Mouse (Mus musculus): ENCODE data around the gene Selenon. TPM values are rescaled to one million over a fixed set of nuclear protein-coding genes. Genes with fewer than 3 reads are reported as not detected.
A peak's percentile ranks its signal among the peaks of the same experiment; 100 is the strongest.

Selenon gene
- polyA plus RNA-seq, 1 experiment, result 3.6 TPM

DNA sequence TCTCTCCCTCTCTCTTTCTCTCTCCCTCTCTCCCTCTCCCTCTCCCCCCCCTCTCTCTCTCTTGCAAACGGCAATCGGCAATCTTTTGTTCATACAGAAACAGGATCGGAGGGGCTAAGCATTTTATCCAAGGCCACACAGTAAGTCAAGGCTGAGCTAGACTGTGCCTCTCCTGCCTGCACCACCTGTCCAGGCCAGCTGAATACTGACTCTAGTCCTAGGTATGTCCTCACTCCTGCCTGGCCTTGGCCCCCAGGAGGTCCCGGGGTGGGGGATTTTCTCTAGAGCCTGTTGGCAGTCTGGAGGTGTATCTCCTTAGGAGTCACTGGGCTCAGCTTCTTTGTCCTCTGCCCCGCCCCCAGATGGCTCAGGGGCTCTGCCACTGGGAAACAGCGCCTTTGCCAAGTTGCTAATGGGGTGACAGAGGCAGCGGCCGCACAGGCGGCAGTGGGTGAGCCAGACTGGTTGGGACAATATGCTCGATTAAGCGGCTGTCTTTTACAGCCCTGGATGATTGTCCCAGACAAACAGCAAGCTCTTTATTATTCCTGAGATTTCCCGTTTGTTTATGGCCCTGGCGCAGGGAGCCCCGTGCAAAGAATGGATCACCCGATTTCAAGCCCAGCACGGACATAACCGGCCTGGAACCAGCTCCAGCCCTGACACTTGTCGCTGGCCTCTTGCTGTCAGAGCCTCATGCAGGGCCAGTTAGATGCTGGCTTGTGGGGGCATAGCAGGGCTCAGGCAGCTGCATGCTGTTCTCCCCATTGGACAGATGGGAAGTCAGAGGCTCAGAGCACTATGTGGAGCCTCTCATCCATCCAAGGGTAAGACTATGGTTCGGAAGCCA lies 15.6 kb upstream of the Selenon start:
- H3K4me3 ChIP-seq (ENCODE audit: insufficient read depth, low read depth, low read length), result no peak overlapping the region
- H3K27ac ChIP-seq (replicated peaks; ENCODE audit: low read depth, low read length), result no peak overlapping the region
- no peaks in the 10 kb centered on the region for H3K4me1 ChIP-seq (ENCODE audit: control insufficient read depth, insufficient read depth, insufficient read length, low read length)

DNA sequence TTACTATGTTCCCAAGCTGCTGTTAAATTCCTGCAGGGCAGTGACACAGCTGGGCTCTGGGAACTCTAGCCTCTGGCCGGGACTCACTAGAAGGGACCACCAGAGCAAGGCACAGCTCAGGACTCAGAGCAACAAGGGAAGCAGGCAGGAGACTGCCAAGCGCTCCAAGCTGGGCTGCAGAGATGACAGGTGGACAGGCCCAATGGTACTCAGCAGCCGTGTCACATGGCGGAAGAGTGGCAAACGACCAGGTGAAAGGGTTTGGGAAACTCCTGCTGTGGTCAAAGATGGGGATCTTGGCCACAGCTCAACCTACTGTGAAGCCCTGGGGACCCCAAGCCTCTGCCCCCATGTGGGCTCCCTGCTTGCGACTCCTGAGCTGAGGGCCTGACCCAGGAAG lies 12.1 kb upstream of the Selenon start:
- H3K4me1 ChIP-seq (ENCODE audit: control insufficient read depth, insufficient read depth, insufficient read length, low read length), result no peaks in the 10 kb centered on the region
- H3K4me3 ChIP-seq (ENCODE audit: insufficient read depth, low read depth, low read length), result no peak overlapping the region
- no peak overlapping the region for H3K27ac ChIP-seq (replicated peaks; ENCODE audit: low read depth, low read length)

DNA sequence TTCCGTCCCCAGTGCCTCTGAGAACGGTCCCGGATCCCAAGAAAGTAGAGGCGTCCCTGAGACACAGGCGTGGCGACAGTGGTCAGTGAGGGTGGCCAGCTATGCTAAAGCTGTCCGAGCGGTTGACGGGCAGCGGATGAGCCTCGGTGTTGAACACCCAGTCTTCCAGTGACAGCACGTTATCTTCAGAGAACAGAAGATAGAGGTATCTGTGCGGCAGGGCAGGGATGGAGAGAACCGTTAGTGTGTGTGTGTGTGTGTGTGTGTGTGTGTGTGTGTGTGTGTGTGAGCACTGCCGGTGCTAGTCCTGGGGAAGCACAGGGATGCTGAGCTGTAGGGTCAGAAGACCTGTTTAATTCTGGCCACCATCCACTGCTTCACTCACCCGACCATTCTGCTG lies 11.7 kb upstream of the Selenon start:
- H3K4me3 ChIP-seq (ENCODE audit: insufficient read depth, low read depth, low read length), result no peak overlapping the region
- no peak overlapping the region for H3K27ac ChIP-seq (replicated peaks; ENCODE audit: low read depth, low read length)
- H3K4me1 ChIP-seq (ENCODE audit: control insufficient read depth, insufficient read depth, insufficient read length, low read length), result no peaks in the 10 kb centered on the region

DNA sequence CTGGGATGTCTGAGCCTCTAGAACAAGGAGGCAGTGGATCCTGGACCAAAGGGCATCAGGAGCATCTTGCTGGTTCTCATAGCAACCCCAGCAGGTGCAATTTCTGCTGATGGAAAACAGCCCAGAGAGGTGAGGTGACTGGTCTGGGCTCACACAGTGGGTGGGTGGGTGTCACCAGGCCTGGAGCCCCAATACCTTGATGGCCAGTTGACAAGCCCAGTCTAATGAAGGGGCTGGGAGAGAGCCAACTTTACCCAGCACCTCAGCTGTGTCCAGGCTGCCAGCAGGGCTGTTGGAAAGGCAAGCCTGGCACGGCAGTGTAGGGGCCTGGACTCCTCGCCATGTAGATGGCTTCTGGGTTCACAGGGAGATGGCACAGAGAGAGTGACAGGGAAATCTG lies 10.0 kb upstream of the Selenon start:
- peaks cover 3% of the 10 kb centered on the region; the same call in 1 of the 2 replicates for H3K4me1 ChIP-seq (ENCODE audit: control insufficient read depth, insufficient read depth, insufficient read length, low read length)
- H3K4me3 ChIP-seq (ENCODE audit: insufficient read depth, low read depth, low read length), result no peak overlapping the region
- no peak overlapping the region for H3K27ac ChIP-seq (replicated peaks; ENCODE audit: low read depth, low read length)

DNA sequence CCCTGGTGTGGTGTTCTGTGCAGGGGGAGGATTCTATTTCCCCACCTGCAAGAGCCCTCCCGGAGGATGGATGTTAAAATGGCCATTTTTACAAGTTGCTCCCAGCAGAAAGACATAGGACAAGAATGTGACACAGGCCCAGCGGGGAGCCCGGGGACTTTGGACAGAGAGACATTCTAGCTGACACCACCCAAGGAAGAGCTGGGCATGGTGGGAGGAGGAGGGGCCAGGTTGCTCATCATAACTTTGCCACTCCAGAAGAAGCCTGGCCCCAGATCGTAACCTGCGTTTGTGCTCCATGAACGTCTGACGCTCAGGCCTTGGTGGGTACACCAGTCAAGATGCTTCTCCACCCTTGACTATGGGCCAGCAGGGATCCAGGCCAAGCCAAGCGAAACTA lies 8.7 kb upstream of the Selenon start:
- Histone ChIP-seq H3K4me3 (ENCODE audit: insufficient read depth, low read depth, low read length) (no peak overlapping the region), H3K27ac (replicated peaks; ENCODE audit: low read depth, low read length) (no peak overlapping the region), H3K4me1 (ENCODE audit: control insufficient read depth, insufficient read depth, insufficient read length, low read length) (peaks cover 3% of the 10 kb centered on the region; the same call in 1 of the 2 replicates)

DNA sequence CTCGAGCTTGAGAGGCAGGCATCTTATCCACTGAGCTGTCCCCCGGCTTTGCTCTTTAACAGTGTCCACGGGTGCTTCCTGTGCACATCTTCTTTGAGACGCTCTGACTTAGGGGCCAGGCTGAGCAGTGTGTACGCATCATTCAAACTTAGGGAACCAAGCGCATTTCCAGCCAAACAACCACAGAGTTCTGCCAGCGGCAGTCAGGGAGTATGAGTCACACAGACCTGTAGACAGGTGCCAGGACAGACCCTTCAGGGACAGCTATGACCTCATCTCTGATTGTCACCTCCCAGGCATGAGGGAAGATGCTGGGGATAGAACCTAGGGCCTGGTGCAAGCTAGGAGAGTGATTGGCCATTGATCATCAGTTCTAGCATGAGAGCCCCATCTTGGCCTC lies 7.2 kb upstream of the Selenon start:
- Histone ChIP-seq H3K4me1 (ENCODE audit: control insufficient read depth, insufficient read depth, insufficient read length, low read length) (peaks cover 3% of the 10 kb centered on the region; the same call in 1 of the 2 replicates), H3K27ac (replicated peaks; ENCODE audit: low read depth, low read length) (no peak overlapping the region), H3K4me3 (ENCODE audit: insufficient read depth, low read depth, low read length) (no peak overlapping the region)

DNA sequence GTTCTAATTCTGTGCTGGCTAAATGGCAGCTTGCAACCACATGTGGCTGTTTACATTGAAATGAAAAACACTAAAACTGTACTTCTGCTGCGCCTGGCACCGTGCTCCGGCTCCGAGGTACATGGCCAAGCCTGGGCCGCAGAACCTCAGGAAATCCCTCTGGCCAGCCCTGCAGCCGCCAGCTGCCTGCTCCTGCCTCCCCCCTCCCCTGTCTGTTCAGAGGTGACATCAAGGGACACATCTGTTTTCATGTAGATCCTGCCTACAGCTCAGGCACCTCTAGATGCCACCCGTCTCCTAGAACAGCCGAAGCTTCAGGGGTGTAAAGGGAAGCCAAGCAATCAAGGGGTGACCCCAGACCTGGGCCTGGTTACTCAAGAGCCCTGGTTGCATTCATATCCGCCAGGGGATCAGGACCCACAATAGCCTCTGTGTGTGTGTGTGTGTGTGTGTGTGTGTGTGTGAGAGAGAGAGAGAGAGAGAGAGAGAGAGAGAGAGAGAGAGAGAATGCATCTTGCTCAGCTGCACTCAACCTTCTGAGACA lies 6.7 kb upstream of the Selenon start:
- Histone ChIP-seq H3K4me1 (ENCODE audit: control insufficient read depth, insufficient read depth, insufficient read length, low read length) (peaks cover 3% of the 10 kb centered on the region; the same call in 1 of the 2 replicates), H3K4me3 (ENCODE audit: insufficient read depth, low read depth, low read length) (no peak overlapping the region), H3K27ac (replicated peaks; ENCODE audit: low read depth, low read length) (no peak overlapping the region)

DNA sequence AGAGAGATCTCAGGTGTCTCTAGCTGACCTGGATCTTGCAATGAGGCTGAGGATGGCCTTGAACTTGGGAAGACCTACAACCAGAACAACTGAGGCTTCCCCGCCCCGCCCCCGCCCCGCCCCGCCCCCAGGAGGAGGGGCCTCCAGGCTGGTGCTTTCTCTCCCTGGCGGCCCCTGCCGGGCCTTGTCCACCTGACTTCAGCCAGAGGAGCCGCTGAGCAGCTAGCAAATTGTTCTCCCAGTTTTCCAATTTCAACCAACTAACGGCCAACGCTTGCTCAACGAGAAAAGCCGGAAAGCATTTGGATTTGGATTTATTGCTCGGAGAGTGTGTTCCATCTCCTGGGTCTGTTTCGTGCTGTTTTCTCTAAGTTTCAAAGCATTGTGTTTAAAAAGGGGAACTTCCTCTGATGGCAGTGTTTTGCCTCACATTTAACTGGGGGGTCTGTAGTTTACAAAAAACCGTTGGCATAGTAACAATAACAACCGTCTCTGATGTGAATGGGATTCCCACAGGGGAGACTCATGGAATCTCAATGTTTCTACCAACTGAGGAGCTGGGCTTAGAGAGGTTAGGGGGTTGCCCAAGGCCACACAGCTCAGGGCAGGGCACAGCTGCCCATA lies 5.8 kb upstream of the Selenon start:
- Histone ChIP-seq H3K4me3 (ENCODE audit: insufficient read depth, low read depth, low read length) (no peak overlapping the region), H3K27ac (replicated peaks; ENCODE audit: low read depth, low read length) (peak overlapping the region; percentile 16; the same call in 1 of the 2 replicates), H3K4me1 (ENCODE audit: control insufficient read depth, insufficient read depth, insufficient read length, low read length) (peaks cover 3% of the 10 kb centered on the region; the same call in 1 of the 2 replicates)

DNA sequence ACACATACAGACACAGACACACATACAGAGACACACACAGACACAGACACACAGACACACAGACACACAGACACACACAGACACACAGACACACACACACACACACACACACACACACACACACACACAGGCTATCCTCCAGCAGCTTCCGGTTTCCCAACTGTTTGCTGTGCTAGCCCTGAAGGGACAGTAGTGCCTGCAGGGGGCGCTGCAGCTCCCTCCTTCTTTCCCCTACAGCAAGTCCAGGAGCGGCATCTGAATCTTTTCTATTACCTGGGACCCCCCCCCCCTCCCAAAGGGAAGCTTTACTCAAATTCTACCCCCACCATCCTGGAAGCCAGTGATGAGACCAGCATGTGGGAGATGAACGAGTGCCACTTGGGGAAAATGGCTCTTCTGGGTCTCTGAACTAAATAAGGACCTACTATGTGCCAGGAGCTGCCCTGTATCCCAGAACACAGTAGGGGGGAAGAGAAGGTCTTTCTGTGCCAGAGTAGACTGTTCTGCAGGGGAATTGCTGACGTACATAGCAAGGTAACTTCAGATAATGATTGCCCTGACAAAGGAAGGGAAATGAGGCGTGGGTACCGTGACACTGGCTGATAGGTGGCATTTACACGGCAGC lies 4.1 kb upstream of the Selenon start:
- no peak overlapping the region for H3K4me3 ChIP-seq (ENCODE audit: insufficient read depth, low read depth, low read length)
- no peak overlapping the region for H3K27ac ChIP-seq (replicated peaks; ENCODE audit: low read depth, low read length)
- H3K4me1 ChIP-seq (ENCODE audit: control insufficient read depth, insufficient read depth, insufficient read length, low read length), result peaks cover 3% of the 10 kb centered on the region; the same call in 1 of the 2 replicates

DNA sequence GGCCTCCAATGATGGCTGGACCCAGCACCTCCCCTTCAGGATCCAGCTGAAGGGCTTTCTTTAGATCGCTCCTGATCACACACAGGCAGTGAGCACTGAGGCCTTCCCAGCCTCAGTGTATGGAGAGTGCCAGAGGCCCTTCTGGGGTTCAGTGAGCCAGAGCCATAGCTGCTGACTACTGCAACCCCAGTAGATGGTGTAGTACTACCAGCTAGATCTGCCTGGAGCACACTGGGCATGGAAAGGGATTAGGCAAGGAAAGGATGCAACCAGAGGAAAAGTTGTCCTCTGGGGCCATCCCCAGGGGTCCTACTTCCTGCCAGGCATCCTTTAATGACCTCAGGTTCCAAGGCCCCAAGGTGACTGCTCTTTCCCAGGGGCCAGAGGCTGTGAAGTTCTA lies 1.7 kb upstream of the Selenon start:
- Histone ChIP-seq H3K27ac (replicated peaks; ENCODE audit: low read depth, low read length) (no peak overlapping the region), H3K4me3 (ENCODE audit: insufficient read depth, low read depth, low read length) (no peak overlapping the region), H3K4me1 (ENCODE audit: control insufficient read depth, insufficient read depth, insufficient read length, low read length) (peaks cover 3% of the 10 kb centered on the region; the same call in 1 of the 2 replicates)

DNA sequence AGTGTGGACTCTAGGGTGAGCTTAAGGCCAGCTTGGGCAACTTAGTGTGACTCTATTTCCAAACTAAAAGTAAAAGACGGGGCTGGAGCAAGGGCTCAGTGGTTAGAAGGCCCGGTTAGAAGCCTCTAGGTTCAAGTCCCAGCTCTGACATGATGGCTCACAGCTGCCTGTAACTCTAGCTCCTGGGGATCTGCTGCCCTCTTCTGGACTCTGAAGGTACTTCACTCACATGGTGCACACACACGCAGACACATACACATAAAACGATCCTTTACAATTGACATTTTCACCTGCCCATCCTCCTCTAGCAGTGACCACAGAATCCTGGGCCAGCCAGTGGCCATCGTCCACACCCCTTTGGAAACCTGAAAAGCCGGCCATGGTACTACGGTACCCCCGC lies 2.1 kb downstream of the Selenon start:
- Histone ChIP-seq H3K27ac (replicated peaks; ENCODE audit: low read depth, low read length) (no peak overlapping the region), H3K4me3 (ENCODE audit: insufficient read depth, low read depth, low read length) (no peak overlapping the region), H3K4me1 (ENCODE audit: control insufficient read depth, insufficient read depth, insufficient read length, low read length) (peaks cover 6% of the 10 kb centered on the region)

DNA sequence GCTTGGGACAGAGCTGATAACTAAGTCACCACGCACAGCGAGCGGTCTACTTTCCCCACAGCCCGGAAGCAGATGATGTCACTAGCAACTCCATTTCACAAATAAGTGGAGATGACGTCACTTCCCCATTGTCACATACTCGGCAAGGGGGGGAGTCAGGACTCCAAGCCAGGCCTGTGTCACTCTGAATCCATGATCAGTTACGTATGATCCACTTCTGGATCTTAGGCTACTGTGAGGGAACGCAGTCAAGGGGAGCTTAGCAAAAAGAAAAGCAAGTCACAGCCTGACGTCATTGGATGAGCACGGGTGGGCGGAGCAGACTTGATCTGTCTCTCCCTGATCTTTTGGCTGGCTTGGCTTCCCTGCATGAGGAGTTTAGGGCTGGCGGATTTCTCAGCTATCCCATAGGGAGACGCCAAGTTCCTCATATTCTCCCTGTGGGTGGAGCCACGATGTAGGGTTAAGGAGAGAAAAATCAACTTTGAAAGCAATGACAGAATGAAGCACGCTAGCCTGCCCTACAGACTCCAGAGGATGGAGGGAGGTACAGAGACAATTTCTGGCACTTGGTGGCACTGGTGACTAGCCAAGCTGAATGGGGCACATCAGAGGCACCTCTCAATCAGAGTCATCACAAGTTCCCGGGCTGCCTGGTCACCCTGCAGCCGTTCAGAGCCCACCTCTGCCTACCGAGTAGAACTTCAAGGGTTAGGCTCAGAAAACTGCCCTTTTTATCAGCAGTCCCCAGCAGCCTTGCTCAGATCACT lies 3.6 kb downstream of the Selenon start:
- peak overlapping the region; percentile 32 for H3K27ac ChIP-seq (replicated peaks; ENCODE audit: low read depth, low read length)
- H3K4me3 ChIP-seq (ENCODE audit: insufficient read depth, low read depth, low read length), result no peak overlapping the region
- peaks cover 6% of the 10 kb centered on the region for H3K4me1 ChIP-seq (ENCODE audit: control insufficient read depth, insufficient read depth, insufficient read length, low read length)

DNA sequence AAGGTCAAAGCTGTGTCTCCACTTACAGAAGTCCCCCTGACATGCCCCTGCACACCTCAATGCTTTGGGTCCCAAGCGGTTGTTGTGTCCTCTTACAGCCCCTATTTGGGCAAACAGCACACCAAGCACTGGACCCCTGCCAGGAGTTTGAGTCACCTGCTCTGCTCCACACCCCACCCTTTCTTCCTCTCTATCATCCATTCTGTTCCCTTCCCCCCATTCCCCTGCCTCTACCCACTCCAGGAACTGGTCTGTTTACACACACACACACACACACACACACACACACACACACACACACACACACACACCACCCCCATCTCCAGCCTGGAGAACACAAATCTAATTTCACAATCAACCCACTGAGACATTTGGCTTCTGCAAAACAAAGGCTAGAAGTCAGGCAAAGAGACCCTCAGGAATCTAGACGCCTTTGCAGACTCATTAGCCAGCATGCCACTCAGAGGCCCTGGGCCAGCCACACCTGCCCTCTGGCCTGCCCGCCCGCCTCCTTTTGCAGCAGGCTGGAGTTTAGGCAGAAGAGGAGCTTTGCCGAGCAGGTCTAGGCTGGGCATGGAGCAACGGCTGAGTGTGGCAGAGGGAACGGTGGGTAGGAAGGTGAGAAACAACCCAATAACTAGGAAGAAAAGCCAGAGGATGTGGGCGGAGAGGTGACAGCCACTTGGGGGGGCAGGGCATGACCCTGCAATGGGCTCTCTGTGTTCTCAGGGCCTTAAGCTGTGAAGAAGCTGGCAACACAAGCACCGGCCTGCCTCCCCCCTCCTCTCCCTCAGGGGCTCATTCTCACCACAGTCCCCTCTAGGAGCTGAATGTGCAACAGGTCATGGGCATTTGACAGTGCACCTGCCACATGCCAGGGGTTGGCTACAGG lies 4.9 kb downstream of the Selenon start:
- Histone ChIP-seq H3K27ac (replicated peaks; ENCODE audit: low read depth, low read length) (0 out of 2 replicates have a peak overlapping the region, but pooled peaks have one; percentile 6), H3K4me3 (ENCODE audit: insufficient read depth, low read depth, low read length) (no peak overlapping the region), H3K4me1 (ENCODE audit: control insufficient read depth, insufficient read depth, insufficient read length, low read length) (peaks cover 6% of the 10 kb centered on the region)

DNA sequence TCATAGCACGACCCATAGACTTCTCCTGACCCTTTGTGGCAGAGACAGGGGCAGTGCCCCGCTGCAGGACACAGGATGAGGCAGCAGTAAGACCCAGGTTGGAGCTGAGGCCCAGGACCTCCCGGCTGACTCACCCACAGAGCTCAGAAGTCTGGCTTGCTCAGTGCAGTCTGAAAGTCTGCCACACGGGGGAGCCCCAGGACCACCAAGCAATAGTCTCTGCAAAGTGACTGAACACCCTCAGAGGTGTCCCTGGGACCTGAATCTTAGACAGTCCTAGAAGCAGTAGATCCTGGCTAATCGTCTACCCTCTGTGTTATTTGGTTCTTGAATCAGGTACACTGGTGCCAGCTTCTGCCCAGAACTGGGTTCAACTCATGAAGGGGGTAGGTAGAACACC lies 8.7 kb downstream of the Selenon start:
- Histone ChIP-seq H3K4me3 (ENCODE audit: insufficient read depth, low read depth, low read length) (no peak overlapping the region), H3K27ac (replicated peaks; ENCODE audit: low read depth, low read length) (no peak overlapping the region), H3K4me1 (ENCODE audit: control insufficient read depth, insufficient read depth, insufficient read length, low read length) (peaks cover 6% of the 10 kb centered on the region)

Data from brown adipose tissue, adult 24 weeks (tissue).